Mouse (Mus musculus) heart, embryonic 12.5 days (tissue): ENCODE results near the gene Slc35f6. TPM values are rescaled to one million over a fixed set of nuclear protein-coding genes. Genes with fewer than 3 reads are reported as not detected.
"Not testable (repeated sequence)": the region's sequence is repeated elsewhere in the genome, so short reads cannot be mapped to it uniquely, and the experiment has no call there.

Experiments used
- ATAC-seq: fragments of 200-750 bp; cut with Nextera tagmentation; 2 replicates; pipeline ENCODE4 v1.8.0; 2017; ENCODE audit warnings: moderate TSS enrichment, moderate library complexity; ENCODE audit not compliant: insufficient number of reproducible peaks, low FRiP score
- H3K27ac ChIP-seq: fragments of 300-500 bp; sonication (generic); 2 replicates; pipeline ENCODE4 v1.5.1; 2016; ENCODE audit warnings: mild to moderate bottlenecking, moderate library complexity; ENCODE audit not compliant: poor library complexity, severe bottlenecking
- H3K27me3 ChIP-seq: fragments of 300-500 bp; sonication (generic); replicated peaks from 2 replicates; pipeline ENCODE4 v1.6.1; 2016; ENCODE audit warnings: mild to moderate bottlenecking, moderate library complexity
- H3K36me3 ChIP-seq: fragments of 300-500 bp; sonication (generic); 2 replicates; pipeline ENCODE4 v1.6.1; 2016; ENCODE audit warnings: mild to moderate bottlenecking, moderate library complexity
- H3K4me1 ChIP-seq: fragments of 300-500 bp; sonication (generic); replicated peaks from 2 replicates; pipeline ENCODE4 v1.6.1; 2016; ENCODE audit warnings: mild to moderate bottlenecking
- H3K4me2 ChIP-seq: fragments of 300-500 bp; sonication (generic); 2 replicates; pipeline ENCODE4 v1.6.1; 2016; ENCODE audit warnings: mild to moderate bottlenecking, moderate library complexity
- H3K4me3 ChIP-seq: fragments of 300-500 bp; sonication (generic); 2 replicates; pipeline ENCODE4 v1.5.1; 2016; ENCODE audit warnings: mild to moderate bottlenecking
- H3K9ac ChIP-seq: fragments of 300-500 bp; sonication (generic); 2 replicates; pipeline ENCODE4 v1.6.1; 2016; ENCODE audit warnings: mild to moderate bottlenecking, moderate library complexity
- H3K9me3 ChIP-seq: fragments of 300-500 bp; sonication (generic); replicated peaks from 2 replicates; pipeline ENCODE4 v1.6.1; 2016; ENCODE audit warnings: mild to moderate bottlenecking, moderate library complexity
- WGBS: fragments of 180-500 bp; shearing (Covaris S2); methylation state at CpG from one replicate; pipeline ENCODE4 v1.1.7; 2016; 5-methylcytosine and 5-hydroxymethylcytosine counted together
- microRNA-seq: library from miRNA; unstranded; fragments of <30 nt; microRNA quantifications from one replicate; pipeline ENCODE4, GENCODE M21; 2017
- polyA plus RNA-seq: library from polyadenylated mRNA; unstranded; fragments of >200 nt; fragmentation: Nextera tagmentation; extraction: Ambion mirVana; gene quantifications from 2 replicates; pipeline ENCODE4 v1.2.1, GENCODE M21; 2016

Slc35f6 gene
- polyA plus RNA-seq, 1 experiment from 2014 or later = 21.4 TPM

GRCm38 (mm10) chr5:30700361-30701000 lies 52.7 kb downstream of the Slc35f6 start:
- H3K4me2 ChIP-seq = no peak overlapping the region
- H3K9ac ChIP-seq = no peak overlapping the region
- ATAC-seq = no peak; the same call in 1 of the 2 replicates
- WGBS = 61% methylated on average over 8 of the region's 8 CpGs
- no peaks in the 10 kb centered on the region for H3K9me3 ChIP-seq
- H3K4me3 ChIP-seq = no peak overlapping the region
- H3K4me1 ChIP-seq = peaks cover 10% of the 10 kb centered on the region
- no peaks in the 10 kb centered on the region for H3K27me3 ChIP-seq
- H3K36me3 ChIP-seq = no peaks in the 10 kb centered on the region
- no peak overlapping the region for H3K27ac ChIP-seq

- H3K4me3 ChIP-seq, ATAC-seq, H3K27me3 ChIP-seq, H3K36me3 ChIP-seq, H3K9ac ChIP-seq, H3K4me1 ChIP-seq, H3K9me3 ChIP-seq, H3K4me2 ChIP-seq, H3K27ac ChIP-seq: not testable (repeated sequence)
- WGBS = 34% methylated on average over 4 of the region's 4 CpGs
Observed at GRCm38 (mm10) chr5:30701373-30701772, 53.6 kb downstream of the Slc35f6 start.

GRCm38 (mm10) chr5:30701866-30702265 lies 54.1 kb downstream of the Slc35f6 start:
- no peak overlapping the region for H3K27ac ChIP-seq
- H3K9ac ChIP-seq = no peak overlapping the region
- no peak overlapping the region for H3K4me2 ChIP-seq
- H3K36me3 ChIP-seq = no peaks in the 10 kb centered on the region
- H3K27me3 ChIP-seq = peaks cover under 1% of the 10 kb centered on the region; the same call in 1 of the 2 replicates
- H3K9me3 ChIP-seq = no peaks in the 10 kb centered on the region
- WGBS = 75% methylated on average over 3 of the region's 3 CpGs
- ATAC-seq = no peak
- no peak overlapping the region for H3K4me3 ChIP-seq
- H3K4me1 ChIP-seq = peaks cover 10% of the 10 kb centered on the region

Small RNAs within 50 kb of the gene (microRNA-seq; reads per million reads assigned to microRNA genes)
- gene Mir5625 = not detected

Other genes with a start within 250 kb of the Slc35f6 start
- 0.14 and 0.15 TPM in 2 replicates for gene Otof, start 186.0 kb upstream of the Slc35f6 start, polyA plus RNA-seq
- not detected in 2 replicates for gene 1700001C02Rik, start 181.9 kb upstream of the Slc35f6 start, polyA plus RNA-seq
- not detected in 2 replicates for gene Cib4, start 102.1 kb upstream of the Slc35f6 start, polyA plus RNA-seq
- gene Kcnk3, start 59.8 kb upstream of the Slc35f6 start, polyA plus RNA-seq = 45.1 and 46.2 TPM in 2 replicates
- gene Cenpa, start 18.8 kb downstream of the Slc35f6 start, polyA plus RNA-seq = 264 and 282 TPM in 2 replicates
- 3.6 and 4.4 TPM in 2 replicates for gene Dpysl5, start 63.6 kb downstream of the Slc35f6 start, polyA plus RNA-seq
- 18.3 and 19.6 TPM in 2 replicates for gene Mapre3, start 166.7 kb downstream of the Slc35f6 start, polyA plus RNA-seq
- gene Tmem214, start 220.1 kb downstream of the Slc35f6 start, polyA plus RNA-seq = 81.9 and 84.8 TPM in 2 replicates
- 12.5 and 14.4 TPM in 2 replicates for gene Agbl5, start 240.8 kb downstream of the Slc35f6 start, polyA plus RNA-seq